Mouse (Mus musculus): ENCODE data around the gene Iars.

- TF ChIP-seq CTCF (IDR thresholded peaks at IDR 0.05; ENCODE audit: control insufficient read depth, insufficient read depth, insufficient replicate concordance, low read depth, low read length) (no peak), POLR2A (IDR thresholded peaks at IDR 0.05; ENCODE audit: control insufficient read depth, low read depth, low read length) (no peak)
Observed at GRCm38 (mm10) chr13:49736430-49736829, 54.5 kb downstream of the Iars start.
